Mouse (Mus musculus): ENCODE data around the gene Tnfrsf19. TPM values are rescaled to one million over a fixed set of nuclear protein-coding genes. Genes with fewer than 3 reads are reported as not detected.
A peak's percentile ranks its signal among the peaks of the same experiment; 100 is the strongest.

The Tnfrsf19 gene
- polyA plus RNA-seq, 1 experiment from 2014 or later: 4.9 TPM

- Histone ChIP-seq H3K36me3 (no peaks in the 10 kb centered on the region), H3K9ac (no peak overlapping the region), H3K27me3 (no peaks in the 10 kb centered on the region), H3K4me1 (replicated peaks) (no peaks in the 10 kb centered on the region), H3K4me2 (no peak overlapping the region), H3K4me3 (replicated peaks) (no peak overlapping the region), H3K9me3 (replicated peaks) (no peaks in the 10 kb centered on the region), H3K27ac (no peak overlapping the region)
- no peak for DNase-seq
- no peak for ATAC-seq (ENCODE audit: low read depth)
- 54% methylated on average over 1 of the region's 1 CpGs for WGBS (ENCODE audit: insufficient replicate concordance)
Observed at GRCm38 (mm10) chr14:61019880-61020279, 26.4 kb downstream of the Tnfrsf19 start.

GRCm38 (mm10) chr14:61014544-61014943 is 31.7 kb downstream of the Tnfrsf19 start:
- ATAC-seq (ENCODE audit: low read depth): no peak
- WGBS (ENCODE audit: insufficient replicate concordance): 82% methylated on average over 15 of the region's 15 CpGs

GRCm38 (mm10) chr14:61012397-61012931 is 33.8 kb downstream of the Tnfrsf19 start:
- no peaks in the 10 kb centered on the region for H3K4me1 ChIP-seq (replicated peaks)
- DNase-seq (no peak), ATAC-seq (ENCODE audit: low read depth) (no peak)
- H3K36me3 ChIP-seq: no peaks in the 10 kb centered on the region
- no peak overlapping the region for H3K9ac ChIP-seq
- WGBS (ENCODE audit: insufficient replicate concordance): 9% methylated on average over 17 of the region's 17 CpGs
- no peaks in the 10 kb centered on the region for H3K27me3 ChIP-seq
- no peak overlapping the region for H3K4me3 ChIP-seq (replicated peaks)
- H3K27ac ChIP-seq: no peak overlapping the region
- H3K9me3 ChIP-seq (replicated peaks): no peaks in the 10 kb centered on the region
- peak overlapping the region; percentile 24; the same call in 1 of the 2 replicates for H3K4me2 ChIP-seq

More at GRCm38 (mm10) chr14:61014544-61014943, 31.7 kb downstream of the Tnfrsf19 start:
- Histone ChIP-seq H3K4me2 (no peak overlapping the region), H3K9ac (no peak overlapping the region), H3K27ac (no peak overlapping the region), H3K9me3 (replicated peaks) (no peaks in the 10 kb centered on the region), H3K4me1 (replicated peaks) (no peaks in the 10 kb centered on the region), H3K4me3 (replicated peaks) (no peak overlapping the region), H3K36me3 (no peaks in the 10 kb centered on the region), H3K27me3 (no peaks in the 10 kb centered on the region)
- DNase-seq: no peak

GRCm38 (mm10) chr14:61011621-61012174 is 34.6 kb downstream of the Tnfrsf19 start:
- H3K4me1 ChIP-seq (replicated peaks): no peaks in the 10 kb centered on the region
- no peak overlapping the region for H3K4me3 ChIP-seq (replicated peaks)
- no peak overlapping the region for H3K4me2 ChIP-seq
- 82% methylated on average over 8 of the region's 8 CpGs for WGBS (ENCODE audit: insufficient replicate concordance)
- H3K9ac ChIP-seq: no peak overlapping the region
- no peaks in the 10 kb centered on the region for H3K36me3 ChIP-seq
- H3K27ac ChIP-seq: no peak overlapping the region
- ATAC-seq (ENCODE audit: low read depth): no peak
- H3K9me3 ChIP-seq (replicated peaks): no peaks in the 10 kb centered on the region
- no peaks in the 10 kb centered on the region for H3K27me3 ChIP-seq
- no peak for DNase-seq

GRCm38 (mm10) chr14:61005127-61005837 is 41.0 kb downstream of the Tnfrsf19 start:
- DNase-seq (no peak), ATAC-seq (ENCODE audit: low read depth) (no peak)
- 47% methylated on average over 17 of the region's 17 CpGs for WGBS (ENCODE audit: insufficient replicate concordance)
- no peaks in the 10 kb centered on the region; the same call in 1 of the 2 replicates for H3K27me3 ChIP-seq
- no peak overlapping the region for H3K4me2 ChIP-seq
- H3K4me1 ChIP-seq (replicated peaks): 0 out of 2 replicates have a peak, but pooled peaks cover 4% of the 10 kb centered on the region
- no peak overlapping the region for H3K9ac ChIP-seq
- H3K9me3 ChIP-seq (replicated peaks): no peaks in the 10 kb centered on the region
- H3K27ac ChIP-seq: no peak overlapping the region
- no peaks in the 10 kb centered on the region for H3K36me3 ChIP-seq
- no peak overlapping the region for H3K4me3 ChIP-seq (replicated peaks)

GRCm38 (mm10) chr14:61003676-61004075 is 42.6 kb downstream of the Tnfrsf19 start:
- H3K4me2 ChIP-seq: no peak overlapping the region
- H3K9ac ChIP-seq: no peak overlapping the region
- no peak overlapping the region for H3K4me3 ChIP-seq (replicated peaks)
- H3K36me3 ChIP-seq: no peaks in the 10 kb centered on the region
- H3K27me3 ChIP-seq: no peaks in the 10 kb centered on the region; the same call in 1 of the 2 replicates
- DNase-seq (no peak), ATAC-seq (ENCODE audit: low read depth) (no peak)
- no peaks in the 10 kb centered on the region for H3K9me3 ChIP-seq (replicated peaks)
- 0 out of 2 replicates have a peak, but pooled peaks cover 4% of the 10 kb centered on the region for H3K4me1 ChIP-seq (replicated peaks)
- WGBS (ENCODE audit: insufficient replicate concordance): 83% methylated on average over 6 of the region's 6 CpGs
- H3K27ac ChIP-seq: no peak overlapping the region

- Histone ChIP-seq H3K4me2 (no peak overlapping the region), H3K36me3 (no peaks in the 10 kb centered on the region), H3K27me3 (no peaks in the 10 kb centered on the region; the same call in 1 of the 2 replicates), H3K4me3 (replicated peaks) (no peak overlapping the region), H3K4me1 (replicated peaks) (0 out of 2 replicates have a peak, but pooled peaks cover 4% of the 10 kb centered on the region), H3K27ac (no peak overlapping the region), H3K9ac (no peak overlapping the region), H3K9me3 (replicated peaks) (no peaks in the 10 kb centered on the region)
- ATAC-seq (ENCODE audit: low read depth) (no peak), DNase-seq (no peak)
- 73% methylated on average over 5 of the region's 5 CpGs for WGBS (ENCODE audit: insufficient replicate concordance)
Observed at GRCm38 (mm10) chr14:61000072-61000471, 46.2 kb downstream of the Tnfrsf19 start.

GRCm38 (mm10) chr14:60996556-60996955 is 49.7 kb downstream of the Tnfrsf19 start:
- H3K4me3 ChIP-seq (replicated peaks): no peak overlapping the region
- no peak overlapping the region for H3K4me2 ChIP-seq
- WGBS (ENCODE audit: insufficient replicate concordance): 65% methylated on average over 6 of the region's 6 CpGs
- no peak for ATAC-seq (ENCODE audit: low read depth)
- H3K9ac ChIP-seq: no peak overlapping the region
- H3K36me3 ChIP-seq: no peaks in the 10 kb centered on the region
- no peak for DNase-seq
- no peaks in the 10 kb centered on the region for H3K9me3 ChIP-seq (replicated peaks)
- H3K27me3 ChIP-seq: no peaks in the 10 kb centered on the region
- H3K4me1 ChIP-seq (replicated peaks): peaks cover 12% of the 10 kb centered on the region; the same call in 1 of the 2 replicates
- no peak overlapping the region for H3K27ac ChIP-seq

GRCm38 (mm10) chr14:60993506-60993905 is 52.8 kb downstream of the Tnfrsf19 start:
- 65% methylated on average over 10 of the region's 10 CpGs for WGBS (ENCODE audit: insufficient replicate concordance)
- peak overlapping the region; percentile 33 for H3K4me2 ChIP-seq

GRCm38 (mm10) chr14:60993092-60993491 is 53.2 kb downstream of the Tnfrsf19 start:
- Histone ChIP-seq H3K27ac (peak overlapping the region; percentile 53; the same call in 1 of the 2 replicates), H3K4me1 (replicated peaks) (peaks cover 17% of the 10 kb centered on the region), H3K4me2 (peak overlapping the region; percentile 33), H3K9me3 (replicated peaks) (no peaks in the 10 kb centered on the region), H3K9ac (no peak overlapping the region), H3K4me3 (replicated peaks) (no peak overlapping the region), H3K27me3 (no peaks in the 10 kb centered on the region), H3K36me3 (no peaks in the 10 kb centered on the region)
- WGBS (ENCODE audit: insufficient replicate concordance): 73% methylated on average over 3 of the region's 3 CpGs
- ATAC-seq (ENCODE audit: low read depth) (0 out of 2 replicates have a peak, but pooled peaks have one; percentile 21), DNase-seq (no peak)

More at GRCm38 (mm10) chr14:60993506-60993905, 52.8 kb downstream of the Tnfrsf19 start:
- DNase-seq (no peak), ATAC-seq (ENCODE audit: low read depth) (peak; percentile 62)
- Histone ChIP-seq H3K36me3 (no peaks in the 10 kb centered on the region), H3K4me3 (replicated peaks) (no peak overlapping the region), H3K4me1 (replicated peaks) (peaks cover 17% of the 10 kb centered on the region), H3K27me3 (no peaks in the 10 kb centered on the region), H3K27ac (peak overlapping the region; percentile 53; the same call in 1 of the 2 replicates), H3K9ac (no peak overlapping the region), H3K9me3 (replicated peaks) (no peaks in the 10 kb centered on the region)

GRCm38 (mm10) chr14:60992144-60992543 is 54.1 kb downstream of the Tnfrsf19 start:
- ATAC-seq (ENCODE audit: low read depth) (no peak), DNase-seq (no peak)
- Histone ChIP-seq H3K9ac (no peak overlapping the region), H3K4me1 (replicated peaks) (peaks cover 17% of the 10 kb centered on the region), H3K9me3 (replicated peaks) (no peaks in the 10 kb centered on the region), H3K36me3 (no peaks in the 10 kb centered on the region), H3K4me3 (replicated peaks) (no peak overlapping the region), H3K27me3 (no peaks in the 10 kb centered on the region), H3K27ac (no peak overlapping the region), H3K4me2 (no peak overlapping the region)
- 81% methylated on average over 4 of the region's 4 CpGs for WGBS (ENCODE audit: insufficient replicate concordance)
